8 mouse cellular contexts compared by ENCODE assay signal in genomic region chr7:79594854-79595253, GRCm38 (mm10). TPM values are rescaled to one million over a fixed set of nuclear protein-coding genes. Genes with fewer than 3 reads are reported as not detected.
DNase-seq lines count a peak whose midpoint lies in the region; ATAC-seq and TF ChIP-seq lines count a peak whose summit lies in the region.

No protein-coding gene starts in this region.

- H3K4me1 ChIP-seq in stomach, postnatal 0 days (replicated peaks; ENCODE audit: control insufficient read depth, insufficient read depth), result no peaks in the 10 kb centered on the region

- H3K9me3 ChIP-seq in stomach, postnatal 0 days (ENCODE audit: control insufficient read depth, low read length), result no peaks in the 10 kb centered on the region

- no peak overlapping the region for H3K4me2 ChIP-seq in stomach, postnatal 0 days (replicated peaks; ENCODE audit: low read depth)

- ATAC-seq in common myeloid progenitor, adult 5-6 weeks (replicated peaks; ENCODE audit: low read depth, poor library complexity, severe bottlenecking), result peak; percentile 89
- ATAC-seq in monocyte, adult 5-6 weeks (replicated peaks; ENCODE audit: insufficient number of reproducible peaks, low FRiP score, low TSS enrichment, poor library complexity, severe bottlenecking), result 0 out of 2 replicates have a peak, but pooled peaks have one; percentile 28
- peak; percentile 41; the same call in 1 of the 2 replicates for ATAC-seq in stomach, postnatal 0 days (ENCODE audit: low FRiP score, low TSS enrichment)

- H3K4me3 ChIP-seq in gastrocnemius, adult 2 months, result no peak overlapping the region
- no peak overlapping the region for H3K4me3 ChIP-seq in stomach, postnatal 0 days (ENCODE audit: low read depth, low read length)

- H3K27me3 ChIP-seq in stomach, postnatal 0 days (ENCODE audit: control insufficient read depth, insufficient read depth, low read length), result no peaks in the 10 kb centered on the region; the same call in 1 of the 2 replicates

- peak; percentile 87 for TF ChIP-seq CTCF in gastrocnemius, adult 2 months (IDR thresholded peaks at IDR 0.05)
- peak; percentile 97 for TF ChIP-seq CTCF in stomach, postnatal 0 days (IDR thresholded peaks at IDR 0.05; ENCODE audit: low read depth)

- peak; percentile 52 for DNase-seq in CD4-positive helper T cell, adult 2 months (ENCODE audit: low read depth, low spot score)
- peak; percentile 67 to 86 for DNase-seq in adrenal gland, adult (ENCODE audit: inconsistent age in 2 of 2, low spot score in 1 of 2)
- DNase-seq in gastrocnemius, adult 2 months, result peak; percentile 64
- peak; percentile 31 to 58 for DNase-seq in kidney, adult 8-10 months
- DNase-seq in left cerebral cortex, postnatal 4 days, result peak; percentile 86
- peak; percentile 78 for DNase-seq in stomach, postnatal 0 days (ENCODE audit: low spot score)

- no peak overlapping the region for H3K9ac ChIP-seq in stomach, postnatal 0 days (ENCODE audit: low read length)

- H3K36me3 ChIP-seq in stomach, postnatal 0 days (ENCODE audit: control insufficient read depth, insufficient read depth, low read length), result no peaks in the 10 kb centered on the region

- intact Hi-C loops in gastrocnemius, adult 2 months (cut with DNase I), result loop anchor here (1.0 to 10.0 kb wide), 3 partner anchors 48 to 220 kb away; no protein-coding TSS in a partner anchor
- intact Hi-C loops in left cerebral cortex, postnatal 4 days (cut with DNase I), result loop anchor here (2.0 to 5.0 kb wide), 2 partner anchors 38 to 98 kb away; no protein-coding TSS in a partner anchor

- H3K27ac ChIP-seq in gastrocnemius, adult 2 months, result no peak overlapping the region
- no peak overlapping the region for H3K27ac ChIP-seq in stomach, postnatal 0 days (replicated peaks)

- no peak for TF ChIP-seq EP300 in stomach, postnatal 0 days (optimal IDR thresholded peaks at IDR 0.05)

- 12% methylated on average over 7 of the region's 7 CpGs for WGBS in stomach, postnatal 0 days

RNA-seq across cellular contexts. Expression of gene Rhcg, which starts 22.6 kb away (rescaled TPM):
- total RNA-seq in common myeloid progenitor, adult 5-6 weeks (2017), result not detected in 2 replicates
- total RNA-seq in gastrocnemius, adult 2 months (2021), result not detected
- total RNA-seq in left cerebral cortex, postnatal 4 days (2021), result 1 to 10 TPM; 2.4 to 3.7 TPM
- total RNA-seq in monocyte, adult 5-6 weeks (2017), result not detected in 3 replicates
- 0.08 TPM in 1 of 2 replicates, not detected in the other for polyA plus RNA-seq in stomach, postnatal 0 days (2015; fragmentation: Nextera tagmentation; extraction: Ambion mirVana)

Comparison
In these comparisons a context has a peak if more than half of its experiments do, and no peak if none do; other contexts are left out.
1. ATAC-seq: peak in every context shown above with its lines; median percentile 89 in common myeloid progenitor, adult 5-6 weeks; 41 in stomach, postnatal 0 days; 28 in monocyte, adult 5-6 weeks.